9 mouse cellular contexts compared by ENCODE assay signal in genomic region chr7:79649005-79649404, GRCm38 (mm10). TPM values are rescaled to one million over a fixed set of nuclear protein-coding genes. Genes with fewer than 3 reads are reported as not detected.
DNase-seq lines count a peak whose midpoint lies in the region; TF ChIP-seq lines count a peak whose summit lies in the region.
"Had no signal": no experiment of that assay in that cellular context is flagged by ENCODE, and none has a peak within 500 bp of the region (broad histone marks: within the 10 kb centered on the region; RNA-seq: fewer than 3 reads in every experiment).

No protein-coding gene starts in this region.

- peak; percentile 6 to 74 for DNase-seq in heart, adult 18-20 months
- DNase-seq in heart, postnatal 25 days (ENCODE audit: low spot score): no peak
- peak; percentile 71 for DNase-seq in adrenal gland, postnatal 14 days
- peak; percentile 66 for DNase-seq in embryonic facial prominence, embryonic 10.5 days (ENCODE audit: low spot score)
- DNase-seq in layer of hippocampus, adult 9-10 months (ENCODE audit: low spot score): peak; percentile 40
- peak; percentile 28 for DNase-seq in lung, postnatal 25 days (ENCODE audit: low spot score)
- peak; percentile 62 for DNase-seq in splenic B cell, adult 2 months (ENCODE audit: low read depth, low spot score)

- peaks cover 6% of the 10 kb centered on the region for H3K27me3 ChIP-seq in C2C12 (ENCODE audit: control insufficient read depth, insufficient read depth, insufficient read length)
- H3K27me3 ChIP-seq in embryonic facial prominence, embryonic 10.5 days (replicated peaks; ENCODE audit: low read depth, poor library complexity, severe bottlenecking): no peaks in the 10 kb centered on the region; the same call in 1 of the 2 replicates
- H3K27me3 ChIP-seq in splenic B cell, adult 2 months (ENCODE audit: control insufficient read depth, insufficient read depth, low read length, poor library complexity, severe bottlenecking): no peaks in the 10 kb centered on the region
- H3K27me3 ChIP-seq: lung, embryonic 15.5 days had no signal

- intact Hi-C loops in heart, postnatal 25 days (cut with DNase I): loop anchor here (1.0 kb wide), 1 partner anchor 155 kb away; no protein-coding TSS in a partner anchor

- no peaks in the 10 kb centered on the region for H3K79me3 ChIP-seq in C2C12 (ENCODE audit: low read depth)

- H3K4me3 ChIP-seq in C2C12 (ENCODE audit: insufficient read depth, poor library complexity, severe bottlenecking): no peak overlapping the region
- H3K4me3 ChIP-seq in embryonic facial prominence, embryonic 10.5 days: no peak overlapping the region
- H3K4me3 ChIP-seq: lung, embryonic 15.5 days had no signal

- no peaks in the 10 kb centered on the region for H3K9me3 ChIP-seq in embryonic facial prominence, embryonic 10.5 days
- H3K9me3 ChIP-seq: lung, embryonic 15.5 days had no signal

- no peaks in the 10 kb centered on the region for H3K4me1 ChIP-seq in embryonic facial prominence, embryonic 10.5 days
- H3K4me1 ChIP-seq: lung, embryonic 15.5 days had no signal

- WGBS in embryonic facial prominence, embryonic 10.5 days: 9% methylated on average over 3 of the region's 3 CpGs

- no peaks in the 10 kb centered on the region for H3K79me2 ChIP-seq in C2C12 (ENCODE audit: control insufficient read depth, insufficient read depth)

- H3ac ChIP-seq in C2C12 (ENCODE audit: control insufficient read depth, insufficient read length, low read depth): no peak overlapping the region

- no peak overlapping the region for H3K27ac ChIP-seq in embryonic facial prominence, embryonic 10.5 days (replicated peaks)
- H3K27ac ChIP-seq: lung, embryonic 15.5 days had no signal

- H3K36me3 ChIP-seq in C2C12 (ENCODE audit: control insufficient read depth, insufficient read depth): no peaks in the 10 kb centered on the region
- no peaks in the 10 kb centered on the region for H3K36me3 ChIP-seq in embryonic facial prominence, embryonic 10.5 days (replicated peaks)
- H3K36me3 ChIP-seq in splenic B cell, adult 2 months (ENCODE audit: control insufficient read depth, insufficient read depth, low read length, poor library complexity, severe bottlenecking): no peaks in the 10 kb centered on the region
- H3K36me3 ChIP-seq: lung, embryonic 15.5 days had no signal

- TF ChIP-seq CTCF in C2C12 (IDR thresholded peaks at IDR 0.05; ENCODE audit: control insufficient read depth, insufficient read depth, insufficient read length): peak; percentile 20

TF ChIP-seq in C2C12, 6 proteins besides CTCF, POLR2A, EP300 and RAD21:
- no peak for TF ChIP-seq CEBPB (IDR thresholded peaks at IDR 0.05; ENCODE audit: low read depth)

RNA-seq across cellular contexts. Expression of gene Ticrr, which starts 11.0 kb away (rescaled TPM):
- total RNA-seq in heart, adult 18-20 months (2021): under 1 TPM; 0.10 TPM
- under 1 TPM; 0.13 to 0.22 TPM for total RNA-seq in heart, postnatal 25 days (2021)
- polyA plus RNA-seq in C2C12 (2012; fragmentation: generic; extraction: Trizol): 5.0 TPM
- 2.0 and 2.3 TPM in 2 replicates for total RNA-seq in adrenal gland, postnatal 14 days (2021)
- 16.4 and 16.5 TPM in 2 replicates for polyA plus RNA-seq in embryonic facial prominence, embryonic 10.5 days (2016; fragmentation: Nextera tagmentation; extraction: Ambion mirVana)

RNA-seq across cellular contexts. Expression of gene Rhcg, which starts 31.5 kb away (rescaled TPM):
- not detected for total RNA-seq in heart, adult 18-20 months (2021)
- total RNA-seq in heart, postnatal 25 days (2021): not detected
- not detected for polyA plus RNA-seq in C2C12 (2012; fragmentation: generic; extraction: Trizol)
- total RNA-seq in adrenal gland, postnatal 14 days (2021): 1.9 and 2.4 TPM in 2 replicates
- polyA plus RNA-seq in embryonic facial prominence, embryonic 10.5 days (2016; fragmentation: Nextera tagmentation; extraction: Ambion mirVana): 0.51 TPM in 1 of 2 replicates, not detected in the other
